Mouse (Mus musculus) adrenal gland, adult 18-20 months (tissue): Measurements from ENCODE around the gene Spin2e. TPM values are rescaled to one million over a fixed set of nuclear protein-coding genes. Genes with fewer than 3 reads are reported as not detected.
"Not testable (repeated sequence)": the region's sequence is repeated elsewhere in the genome, so short reads cannot be mapped to it uniquely, and the experiment has no call there.

ENCODE experiments used
- DNase-seq, 2 experiments: peaks; one replicate each; pipeline ENCODE4 v3.0.0; 2021 to 2022; ENCODE audit warnings: low spot score in 2 of 2
- long read RNA-seq, 2 experiments: library from polyadenylated mRNA; stranded (forward); transcript quantifications; one replicate each; pipeline ENCODE4 v2.0.0; 2021
- total RNA-seq, 2 experiments: library from RNA; stranded (reverse); gene quantifications; 1 replicate in 1 of 2; 2 replicates in 1 of 2; pipeline ENCODE4 v1.2.3; 2021

The Spin2e gene
- not detected for total RNA-seq
- long read RNA-seq, experiment 1: 0 reads
- long read RNA-seq, experiment 2: 0 reads

DNA sequence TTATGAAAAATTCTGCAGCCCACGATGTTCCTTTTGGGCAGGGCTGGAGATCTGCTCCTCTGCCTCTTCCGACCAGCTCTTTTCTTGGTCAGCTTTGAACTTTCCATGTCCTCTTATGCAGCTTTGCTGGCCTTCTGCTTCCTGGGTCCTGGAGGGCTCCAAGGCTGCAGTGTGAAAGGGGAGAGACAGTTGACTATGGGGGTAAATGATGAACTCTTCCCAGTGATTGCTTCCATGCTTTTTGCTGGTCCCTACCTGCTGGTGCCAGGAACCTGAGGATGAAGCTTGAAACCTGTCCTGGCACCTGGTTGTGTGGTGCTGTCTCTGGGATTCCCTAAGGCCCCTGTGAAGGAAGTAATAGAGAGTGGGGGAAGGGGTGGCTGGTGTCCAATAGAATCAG, at the start of gene Spin2e:
Gene Spin2e, minus strand, starts transcription at position 101 of the 400 bp plus-strand sequence.
- not testable (repeated sequence) for DNase-seq

DNA sequence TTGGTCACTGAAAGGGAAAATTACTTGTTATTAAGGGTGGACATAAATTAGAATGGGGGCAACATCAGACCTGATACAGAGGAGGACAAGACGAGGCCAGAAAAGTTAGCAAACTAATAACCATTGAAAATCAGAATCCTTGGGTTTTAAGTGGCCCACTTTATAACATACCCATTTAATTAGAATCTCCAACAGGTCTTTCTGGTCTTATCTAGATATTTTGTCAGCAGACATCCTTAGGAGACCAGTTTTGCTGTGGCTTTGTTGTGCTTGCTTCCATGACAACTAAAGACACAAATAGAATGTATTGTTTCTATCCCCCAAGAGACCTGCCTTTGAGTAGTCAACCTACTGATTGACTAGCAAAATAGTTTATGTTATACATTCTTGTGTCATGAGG, 44.5 kb downstream of the Spin2e start, which contains the start of gene Gm21883:
Gene Gm21883, minus strand, starts transcription at position 101 of the 400 bp plus-strand sequence.
- not testable (repeated sequence) for DNase-seq

Other genes starting within 250 kb of the Spin2e start
- gene Btbd35f19, start 235.0 kb downstream of the Spin2e start, total RNA-seq: not detected
- gene Gm21883, start 44.6 kb downstream of the Spin2e start, total RNA-seq: not detected
- not detected for gene Btbd35f25, start 98.2 kb upstream of the Spin2e start, total RNA-seq